Mouse (Mus musculus) forebrain, embryonic 10.5 days (tissue): Measurements from ENCODE around the gene Atp2c2. TPM values are rescaled to one million over a fixed set of nuclear protein-coding genes. Genes with fewer than 3 reads are reported as not detected.

Experiments
- DNase-seq: peaks from one replicate; pipeline ENCODE4 v3.0.0-alpha.2; 2017; ENCODE audit warnings: low spot score; ENCODE audit errors: extremely low spot score
- H3K27ac ChIP-seq: fragments of 300-500 bp; sonication (generic); 2 replicates; pipeline ENCODE4 v1.5.1; 2016; ENCODE audit warnings: mild to moderate bottlenecking
- H3K27me3 ChIP-seq: fragments of 300-500 bp; sonication (generic); 2 replicates; pipeline ENCODE4 v1.6.1; 2016; ENCODE audit warnings: mild to moderate bottlenecking; ENCODE audit not compliant: poor library complexity, severe bottlenecking
- H3K36me3 ChIP-seq: fragments of 300-500 bp; sonication (generic); replicated peaks from 2 replicates; pipeline ENCODE4 v1.6.1; 2016; ENCODE audit warnings: mild to moderate bottlenecking, moderate library complexity
- H3K4me1 ChIP-seq: fragments of 300-500 bp; sonication (generic); 2 replicates; pipeline ENCODE4 v1.6.1; 2016
- H3K4me3 ChIP-seq: fragments of 300-500 bp; sonication (generic); 2 replicates; pipeline ENCODE4 v1.5.1; 2016; ENCODE audit warnings: mild to moderate bottlenecking, moderate library complexity
- H3K9me3 ChIP-seq: fragments of 300-500 bp; sonication (generic); 2 replicates; pipeline ENCODE4 v1.6.1; 2016; ENCODE audit warnings: mild to moderate bottlenecking, moderate library complexity
- WGBS: fragments of 180-500 bp; shearing (Covaris S2); methylation state at CpG from one replicate; pipeline ENCODE4 v1.1.7; 2016; 5-methylcytosine and 5-hydroxymethylcytosine counted together
- polyA plus RNA-seq: library from polyadenylated mRNA; unstranded; fragments of >200 nt; fragmentation: Nextera tagmentation; extraction: Ambion mirVana; gene quantifications from 2 replicates; pipeline ENCODE4 v1.2.1, GENCODE M21; 2016

Gene Atp2c2
- polyA plus RNA-seq, 1 experiment from 2014 or later = 1.5 TPM

GRCm38 (mm10) chr8:119756538-119756937 lies 56.7 kb downstream of the Atp2c2 start:
- Histone ChIP-seq H3K9me3 (no peaks in the 10 kb centered on the region), H3K4me1 (peaks cover 39% of the 10 kb centered on the region), H3K4me3 (no peak overlapping the region), H3K27ac (peak overlapping the region; percentile 22; the same call in 1 of the 2 replicates), H3K36me3 (0 out of 2 replicates have a peak, but pooled peaks cover 5% of the 10 kb centered on the region), H3K27me3 (peaks cover 29% of the 10 kb centered on the region)
- 56% methylated on average over 5 of the region's 5 CpGs for WGBS
- no peak for DNase-seq

GRCm38 (mm10) chr8:119761692-119762091 lies 61.9 kb downstream of the Atp2c2 start:
- peaks cover 31% of the 10 kb centered on the region for H3K4me1 ChIP-seq
- no peak overlapping the region for H3K4me3 ChIP-seq
- peaks cover 29% of the 10 kb centered on the region for H3K36me3 ChIP-seq
- no peak overlapping the region for H3K27ac ChIP-seq
- 91% methylated on average over 11 of the region's 11 CpGs for WGBS
- DNase-seq = no peak
- H3K27me3 ChIP-seq = 0 out of 2 replicates have a peak, but pooled peaks cover 7% of the 10 kb centered on the region
- no peaks in the 10 kb centered on the region for H3K9me3 ChIP-seq

- Histone ChIP-seq H3K36me3 (peaks cover 37% of the 10 kb centered on the region), H3K27ac (no peak overlapping the region), H3K9me3 (no peaks in the 10 kb centered on the region), H3K4me3 (no peak overlapping the region), H3K4me1 (peaks cover 25% of the 10 kb centered on the region), H3K27me3 (no peaks in the 10 kb centered on the region)
- 90% methylated on average over 21 of the region's 21 CpGs for WGBS
- DNase-seq = no peak
Observed at GRCm38 (mm10) chr8:119762226-119763220, 62.7 kb downstream of the Atp2c2 start.

GRCm38 (mm10) chr8:119765311-119765710 lies 65.5 kb downstream of the Atp2c2 start:
- Histone ChIP-seq H3K27me3 (no peaks in the 10 kb centered on the region), H3K27ac (0 out of 2 replicates have a peak overlapping the region, but pooled peaks have one; percentile 13), H3K4me1 (peaks cover 12% of the 10 kb centered on the region; the same call in 1 of the 2 replicates), H3K36me3 (peaks cover 45% of the 10 kb centered on the region), H3K9me3 (no peaks in the 10 kb centered on the region), H3K4me3 (no peak overlapping the region)
- DNase-seq = no peak
- WGBS = 90% methylated on average over 10 of the region's 10 CpGs

DNA sequence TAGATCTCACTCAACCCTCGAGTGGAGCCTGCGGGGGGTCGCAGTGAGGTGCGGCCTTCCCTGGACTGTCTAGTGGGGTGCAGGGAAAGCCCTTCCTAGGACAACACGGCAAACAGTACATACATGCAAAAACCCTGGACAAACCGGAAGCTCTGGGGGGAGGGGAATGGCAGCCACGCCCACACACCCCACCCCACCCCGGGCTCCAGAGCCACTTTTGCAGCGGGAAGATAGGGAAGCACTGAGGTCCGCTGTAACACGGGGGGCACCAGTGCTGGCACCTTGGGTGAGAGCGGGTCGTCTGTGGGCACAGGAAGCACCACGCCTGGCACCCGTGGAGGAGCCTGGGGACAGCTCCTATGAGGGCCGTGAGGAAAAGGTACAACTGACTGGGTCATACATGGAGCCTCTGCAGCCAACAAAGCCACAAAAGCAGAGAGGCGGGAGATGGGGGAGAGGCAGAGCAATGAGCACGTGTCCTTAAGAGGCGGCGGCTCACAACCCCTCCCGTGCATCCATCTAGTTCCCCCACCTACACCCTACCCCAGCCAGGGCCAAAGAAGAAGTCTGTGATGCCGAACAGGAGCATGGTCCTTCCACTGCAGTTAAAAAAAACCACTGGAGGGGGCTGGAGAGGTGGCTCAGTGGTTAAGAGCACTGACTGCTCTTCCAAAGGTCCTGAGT lies 66.1 kb downstream of the Atp2c2 start:
- Histone ChIP-seq H3K9me3 (no peaks in the 10 kb centered on the region), H3K4me1 (peaks cover 12% of the 10 kb centered on the region; the same call in 1 of the 2 replicates), H3K36me3 (peaks cover 43% of the 10 kb centered on the region), H3K27ac (0 out of 2 replicates have a peak overlapping the region, but pooled peaks have one; percentile 13), H3K27me3 (no peaks in the 10 kb centered on the region), H3K4me3 (no peak overlapping the region)
- 78% methylated on average over 22 of the region's 22 CpGs for WGBS
- no peak for DNase-seq

DNA sequence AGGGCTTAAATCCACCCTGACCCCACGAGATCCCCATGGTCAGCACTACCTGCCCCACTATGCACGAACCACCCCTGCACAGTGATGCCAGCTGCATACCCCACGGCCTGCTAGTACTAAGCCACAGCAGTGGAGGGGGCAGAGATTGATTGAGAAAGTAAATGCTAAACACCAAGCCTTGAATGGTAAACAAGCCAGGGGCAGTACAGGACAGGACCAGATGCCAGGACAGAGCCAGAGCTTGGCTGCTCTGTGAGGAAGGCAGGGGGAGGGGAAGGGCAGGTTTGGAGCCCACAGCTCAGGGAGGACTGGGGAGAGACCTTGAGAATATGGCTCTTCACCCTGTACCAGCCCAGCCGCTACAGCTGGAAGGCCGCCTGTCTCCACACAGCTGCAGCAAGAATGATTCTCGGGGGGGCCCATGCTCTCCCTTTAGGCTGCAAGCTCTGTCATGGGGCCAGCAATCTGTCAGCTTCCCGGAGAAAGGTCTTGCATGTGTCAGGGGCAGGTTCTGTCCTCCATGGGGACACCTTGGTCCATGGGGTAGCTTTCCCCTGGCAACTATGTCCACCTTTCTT lies 76.9 kb downstream of the Atp2c2 start:
- H3K4me3 ChIP-seq = no peak overlapping the region; the same call in 1 of the 2 replicates
- H3K9me3 ChIP-seq = no peaks in the 10 kb centered on the region
- DNase-seq = no peak
- peaks cover 10% of the 10 kb centered on the region; the same call in 1 of the 2 replicates for H3K36me3 ChIP-seq
- no peaks in the 10 kb centered on the region for H3K27me3 ChIP-seq
- peaks cover 50% of the 10 kb centered on the region for H3K4me1 ChIP-seq
- peak overlapping the region; percentile 26; the same call in 1 of the 2 replicates for H3K27ac ChIP-seq
- 88% methylated on average over 7 of the region's 7 CpGs for WGBS

GRCm38 (mm10) chr8:119777765-119778164 lies 78.0 kb downstream of the Atp2c2 start:
- Histone ChIP-seq H3K27ac (peak overlapping the region; percentile 93), H3K9me3 (no peaks in the 10 kb centered on the region), H3K4me1 (peaks cover 50% of the 10 kb centered on the region), H3K36me3 (peaks cover 5% of the 10 kb centered on the region; the same call in 1 of the 2 replicates), H3K4me3 (peak overlapping the region; percentile 69), H3K27me3 (no peaks in the 10 kb centered on the region)
- peak; percentile 34 for DNase-seq
- 20% methylated on average over 7 of the region's 7 CpGs for WGBS

DNA sequence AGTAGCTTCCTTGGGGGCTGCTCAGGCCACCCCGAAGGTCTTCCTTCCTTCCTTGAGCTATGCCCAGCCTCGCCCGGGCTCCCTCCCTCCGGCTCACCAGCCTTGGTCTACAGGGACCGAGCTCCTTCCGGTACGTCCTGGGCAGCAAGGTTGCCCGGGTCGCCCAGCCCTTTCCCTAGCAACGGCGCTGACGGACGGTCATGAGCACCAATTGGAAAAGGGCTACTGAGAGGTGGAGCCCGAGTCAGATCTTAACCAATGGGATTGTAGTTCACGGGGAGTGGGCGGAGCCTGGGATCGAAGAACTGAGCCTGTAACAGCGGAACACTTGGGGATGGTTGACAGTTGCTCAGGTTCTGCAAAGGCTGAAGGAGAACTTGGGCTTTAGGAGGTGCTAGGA lies 78.5 kb downstream of the Atp2c2 start, which contains the start of gene Tldc1:
Gene Tldc1 (minus strand): TSS at position 154 of the 400 bp plus-strand sequence.
- Histone ChIP-seq H3K4me1 (peaks cover 51% of the 10 kb centered on the region), H3K4me3 (peak within 1 kb of the TSS; percentile 69), H3K36me3 (no peaks in the 10 kb centered on the region), H3K27me3 (no peaks in the 10 kb centered on the region), H3K9me3 (no peaks in the 10 kb centered on the region), H3K27ac (peak within 1 kb of the TSS; percentile 93)
- peak; percentile 99 for DNase-seq
- under 1% methylated on average over 18 of the region's 18 CpGs for WGBS

DNA sequence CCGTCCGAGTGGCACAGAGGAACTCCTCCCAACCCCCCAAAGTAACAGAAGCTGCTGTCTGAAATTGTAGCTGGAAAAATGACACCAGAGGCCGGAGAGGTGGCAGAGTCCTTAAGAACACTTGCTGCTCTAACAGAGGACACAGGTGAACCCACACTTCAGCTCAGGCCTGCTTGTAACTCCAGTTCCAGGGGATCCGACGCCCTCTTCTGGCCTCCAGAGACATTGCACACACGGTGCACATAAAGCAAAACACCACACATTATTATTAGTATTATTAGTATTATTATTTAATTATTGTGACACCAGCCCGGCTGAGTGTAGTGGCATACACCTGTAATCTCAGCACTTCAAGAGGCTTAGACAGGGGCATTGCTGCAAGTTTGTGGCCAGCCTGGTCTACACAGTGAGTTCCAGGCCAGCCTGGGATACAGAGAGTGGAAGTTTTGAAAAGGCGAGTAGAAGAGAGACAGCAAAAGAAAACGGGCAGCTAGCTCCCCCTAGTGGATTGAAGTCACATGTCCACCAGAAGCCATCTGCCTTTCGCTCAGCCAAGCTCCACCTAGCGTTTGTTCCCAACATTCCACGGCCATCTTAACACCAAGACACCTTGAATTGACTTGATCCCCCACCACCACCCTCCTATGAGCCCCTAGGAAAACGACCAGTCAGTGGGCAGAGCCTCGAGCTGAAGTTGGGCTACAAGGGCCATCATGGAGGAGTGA lies 79.4 kb downstream of the Atp2c2 start:
- peak; percentile 75 for DNase-seq
- peak overlapping the region; percentile 93; the same call in 1 of the 2 replicates for H3K27ac ChIP-seq
- H3K4me1 ChIP-seq = peaks cover 58% of the 10 kb centered on the region
- 24% methylated on average over 14 of the region's 14 CpGs for WGBS
- no peaks in the 10 kb centered on the region for H3K36me3 ChIP-seq
- peak overlapping the region; percentile 69; the same call in 1 of the 2 replicates for H3K4me3 ChIP-seq
- H3K9me3 ChIP-seq = no peaks in the 10 kb centered on the region
- H3K27me3 ChIP-seq = peaks cover 6% of the 10 kb centered on the region; the same call in 1 of the 2 replicates

GRCm38 (mm10) chr8:119780402-119781049 lies 80.7 kb downstream of the Atp2c2 start:
- Histone ChIP-seq H3K27ac (no peak overlapping the region), H3K4me1 (peaks cover 66% of the 10 kb centered on the region), H3K4me3 (no peak overlapping the region), H3K27me3 (peaks cover 6% of the 10 kb centered on the region; the same call in 1 of the 2 replicates), H3K9me3 (no peaks in the 10 kb centered on the region), H3K36me3 (no peaks in the 10 kb centered on the region)
- DNase-seq = no peak
- 80% methylated on average over 9 of the region's 9 CpGs for WGBS

- Histone ChIP-seq H3K36me3 (no peaks in the 10 kb centered on the region), H3K9me3 (no peaks in the 10 kb centered on the region), H3K27ac (no peak overlapping the region), H3K27me3 (peaks cover 6% of the 10 kb centered on the region; the same call in 1 of the 2 replicates), H3K4me1 (peaks cover 74% of the 10 kb centered on the region), H3K4me3 (no peak overlapping the region)
- no peak for DNase-seq
- 74% methylated on average over 4 of the region's 4 CpGs for WGBS
Observed at GRCm38 (mm10) chr8:119781086-119781840, 81.5 kb downstream of the Atp2c2 start.
